Mouse (Mus musculus): Measurements from ENCODE around the gene Tox2.

Tox2 gene

DNA sequence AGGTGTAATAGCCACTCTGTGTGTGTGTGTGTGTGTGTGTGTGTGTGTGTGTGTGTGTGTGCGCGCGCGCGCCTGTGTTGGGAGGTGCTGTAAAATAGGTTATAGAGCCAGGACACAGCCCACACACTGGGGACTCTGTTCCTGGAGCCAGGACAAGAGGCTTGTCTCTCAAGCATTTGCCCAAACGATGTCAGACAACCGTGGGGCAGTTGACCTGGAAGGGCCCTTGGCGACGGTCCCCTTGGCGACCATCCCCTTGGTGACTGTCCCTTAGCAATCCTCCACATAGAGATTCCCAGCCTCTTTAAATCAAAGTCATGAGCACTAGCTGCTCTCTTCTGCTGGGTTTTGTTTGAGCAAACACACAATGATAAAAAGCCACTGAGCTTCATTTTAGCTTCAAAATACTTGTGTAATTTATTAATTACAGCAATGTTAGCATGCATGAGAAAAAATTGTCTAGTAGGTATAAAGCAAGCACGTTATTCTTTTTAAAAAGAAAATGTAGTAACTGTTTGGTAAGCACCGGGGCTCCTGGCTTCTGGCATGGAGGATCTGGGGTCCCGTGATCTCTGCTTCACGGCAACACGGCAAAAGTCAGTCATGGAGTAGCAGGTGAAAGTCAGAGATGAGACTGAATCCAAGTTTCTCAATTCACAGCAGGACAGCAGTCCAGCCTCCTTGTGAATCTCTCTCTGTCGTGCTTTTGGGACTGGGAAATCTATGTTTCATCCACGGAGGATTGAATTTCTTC lies 3.0 kb downstream of the Tox2 start:
- no peak for DNase-seq (ENCODE audit: low spot score)

DNA sequence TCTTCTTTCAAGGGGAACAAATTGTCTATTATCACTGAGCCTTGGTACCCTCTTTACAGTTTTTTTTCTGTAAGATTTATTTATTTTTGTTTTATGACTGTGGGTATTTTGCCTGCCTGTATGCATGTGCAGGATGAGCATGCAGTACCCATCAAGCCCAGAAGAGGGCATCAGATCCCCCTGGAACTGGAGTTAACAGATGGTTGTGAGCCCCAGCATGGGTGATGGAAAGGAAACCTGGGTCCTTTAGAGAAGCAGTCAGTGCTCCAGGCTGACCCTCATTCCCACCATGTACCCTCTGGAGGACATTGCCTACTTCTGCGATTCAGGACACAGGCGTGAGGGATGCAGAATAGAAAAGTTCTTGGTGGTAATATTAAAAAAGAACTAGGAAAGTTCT lies 4.4 kb downstream of the Tox2 start:
- DNase-seq (ENCODE audit: low spot score): no peak

DNA sequence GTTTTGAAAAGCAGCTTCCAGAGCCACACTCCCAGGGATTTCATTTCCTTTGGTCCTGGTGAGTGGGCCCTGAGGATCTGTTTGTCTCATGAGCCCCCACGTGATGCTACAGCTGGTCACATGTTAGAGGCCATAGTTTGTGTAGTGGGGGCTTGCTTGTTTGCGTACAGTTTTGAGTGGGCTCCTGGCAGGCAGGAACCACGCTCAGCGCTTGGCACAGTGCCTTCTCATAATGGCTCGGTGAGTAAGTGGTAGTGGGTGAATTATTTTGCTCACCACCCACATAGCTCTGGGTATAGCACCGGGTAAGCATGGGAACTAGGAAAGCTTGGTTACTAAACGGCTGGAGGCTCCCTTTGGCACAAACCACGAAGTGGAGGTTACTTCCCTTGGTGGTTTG lies 6.2 kb downstream of the Tox2 start:
- no peak for DNase-seq (ENCODE audit: low spot score)

DNA sequence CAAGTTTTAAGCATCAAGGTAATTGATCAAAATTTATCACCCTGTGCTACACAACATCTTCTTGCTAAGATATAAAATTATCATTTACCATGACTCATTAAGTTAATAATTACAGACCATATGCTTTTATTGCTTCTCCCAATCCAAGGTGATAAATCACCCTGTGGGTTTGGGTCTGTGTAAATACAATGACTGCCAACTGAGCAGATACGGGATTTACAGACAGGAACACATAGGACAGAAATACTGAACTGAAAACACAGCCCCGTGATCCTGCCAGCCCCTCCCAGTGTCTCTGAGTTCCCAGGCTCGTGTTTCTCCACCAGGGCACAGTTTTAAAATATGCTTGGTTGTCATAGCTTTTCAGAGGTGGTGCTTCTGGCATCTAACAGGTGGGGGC lies 10.2 kb downstream of the Tox2 start:
- no peak for DNase-seq (ENCODE audit: low spot score)

DNA sequence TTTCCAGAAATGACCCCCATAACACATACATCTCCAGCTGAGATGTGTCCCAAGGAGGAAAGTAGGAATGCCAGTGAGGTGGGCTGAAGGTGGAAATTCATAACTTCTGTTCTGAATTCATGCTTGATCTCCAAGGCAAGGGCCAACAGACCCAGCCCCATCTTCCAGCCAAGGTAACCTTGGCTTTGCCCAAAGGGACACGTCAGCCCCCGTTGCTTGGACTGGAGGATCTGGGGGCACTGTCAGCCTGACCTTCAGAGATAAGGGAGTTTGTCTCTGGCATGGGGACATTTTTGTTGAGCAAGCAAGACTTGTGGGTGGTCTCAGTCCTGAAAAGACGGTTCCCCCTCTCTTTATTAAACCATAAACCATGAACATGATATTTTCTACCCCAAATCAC lies 15.2 kb downstream of the Tox2 start:
- DNase-seq (ENCODE audit: low spot score): no peak

DNA sequence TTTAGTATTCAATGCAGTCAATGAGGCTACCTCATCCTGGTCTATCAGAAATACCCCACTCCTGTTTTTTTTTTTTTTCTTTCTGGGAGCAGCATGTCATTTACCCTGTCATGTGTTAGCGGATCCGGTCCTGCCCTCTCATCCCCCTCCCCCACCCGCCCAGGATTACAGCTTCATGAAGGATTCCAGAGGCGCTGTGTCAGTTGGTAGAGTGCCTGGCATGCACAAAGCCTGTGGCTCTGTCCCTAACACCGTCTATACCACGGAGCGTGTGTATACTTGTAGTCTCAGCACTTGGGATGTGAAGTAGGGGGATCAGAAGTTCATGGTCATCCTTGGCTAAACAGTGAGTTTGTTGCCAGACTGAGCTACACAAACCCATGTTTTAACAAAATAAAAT lies 15.6 kb downstream of the Tox2 start:
- DNase-seq (ENCODE audit: low spot score): no peak

DNA sequence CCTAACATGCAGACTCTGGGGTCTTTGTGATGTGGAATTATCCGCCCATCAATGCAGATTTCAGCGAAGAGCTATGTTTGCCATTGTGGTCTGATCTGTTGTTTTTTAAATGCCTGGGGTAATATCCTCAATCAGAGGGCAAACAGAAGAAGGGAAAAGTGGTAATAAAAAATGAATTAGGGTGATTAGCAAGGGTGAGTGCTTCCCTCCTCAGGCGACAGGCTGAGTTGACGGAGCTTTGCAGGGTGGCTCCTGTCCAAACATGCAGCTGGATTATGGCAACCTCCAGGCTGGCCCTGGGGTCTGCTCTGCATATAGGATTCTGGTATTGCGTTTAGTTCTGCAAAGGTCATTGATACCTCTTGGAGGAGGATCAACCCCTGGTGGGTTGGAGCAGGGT lies 16.5 kb downstream of the Tox2 start:
- no peak for DNase-seq (ENCODE audit: low spot score)

DNA sequence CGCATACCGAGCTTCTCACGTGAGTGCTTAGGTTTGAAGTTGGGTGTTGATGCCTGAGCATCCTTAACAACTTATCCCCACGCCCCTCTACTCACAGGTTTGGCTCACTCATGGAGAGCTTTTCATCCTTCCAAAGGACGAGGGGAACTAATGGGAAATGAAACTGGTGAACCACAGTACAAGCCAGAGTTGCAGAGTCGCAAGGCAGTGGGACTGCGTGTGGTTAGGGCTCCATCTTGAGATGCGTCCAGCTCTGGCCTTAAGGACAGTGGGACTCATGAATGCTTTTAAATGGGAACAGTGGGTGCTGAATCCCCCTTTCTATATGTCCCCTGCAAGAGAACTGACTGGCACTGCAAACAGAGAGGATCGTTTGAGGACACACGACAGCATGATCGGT lies 17.8 kb downstream of the Tox2 start:
- no peak for DNase-seq (ENCODE audit: low spot score)

DNA sequence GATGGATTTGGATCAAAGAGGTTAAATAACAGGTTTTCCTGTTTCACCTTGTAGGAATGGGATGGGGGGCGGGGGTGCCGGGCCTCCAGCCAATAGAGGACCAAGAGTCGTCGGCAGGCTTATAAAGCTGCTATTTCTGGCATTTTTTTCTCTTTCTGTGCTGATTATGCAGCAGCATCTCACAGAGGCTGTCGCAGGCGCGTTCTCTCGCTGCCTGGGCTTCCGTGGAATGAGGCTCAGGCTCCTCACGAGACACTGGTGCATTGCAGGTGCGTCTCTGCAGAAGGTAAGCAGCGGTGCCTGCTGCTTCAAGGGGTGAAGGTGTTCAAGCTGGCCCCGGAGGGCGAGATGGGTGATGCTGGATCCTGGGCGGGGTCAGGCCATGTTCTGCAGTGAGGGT lies 22.4 kb downstream of the Tox2 start:
- no peak for DNase-seq (ENCODE audit: low spot score)

DNA sequence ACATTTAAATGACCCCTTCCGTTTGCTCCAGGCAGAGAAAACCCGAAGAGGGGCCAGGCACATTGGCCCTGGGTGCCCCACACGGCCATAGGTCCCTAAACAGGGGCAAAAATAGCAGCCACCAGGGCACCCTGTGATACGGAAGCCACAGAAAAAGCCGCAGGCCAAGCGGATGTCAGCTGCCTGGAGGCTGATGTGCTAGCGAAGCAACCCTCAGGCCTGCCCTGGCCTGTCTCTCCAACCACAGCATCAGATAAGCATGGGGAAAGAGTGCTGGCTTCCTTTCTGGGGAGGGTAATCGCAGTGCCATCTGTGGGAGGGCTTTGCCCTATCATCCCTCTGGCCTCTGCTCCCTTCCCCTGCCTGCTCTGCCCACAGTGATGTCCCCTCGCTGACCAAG lies 26.1 kb downstream of the Tox2 start:
- DNase-seq (ENCODE audit: low spot score): no peak

DNA sequence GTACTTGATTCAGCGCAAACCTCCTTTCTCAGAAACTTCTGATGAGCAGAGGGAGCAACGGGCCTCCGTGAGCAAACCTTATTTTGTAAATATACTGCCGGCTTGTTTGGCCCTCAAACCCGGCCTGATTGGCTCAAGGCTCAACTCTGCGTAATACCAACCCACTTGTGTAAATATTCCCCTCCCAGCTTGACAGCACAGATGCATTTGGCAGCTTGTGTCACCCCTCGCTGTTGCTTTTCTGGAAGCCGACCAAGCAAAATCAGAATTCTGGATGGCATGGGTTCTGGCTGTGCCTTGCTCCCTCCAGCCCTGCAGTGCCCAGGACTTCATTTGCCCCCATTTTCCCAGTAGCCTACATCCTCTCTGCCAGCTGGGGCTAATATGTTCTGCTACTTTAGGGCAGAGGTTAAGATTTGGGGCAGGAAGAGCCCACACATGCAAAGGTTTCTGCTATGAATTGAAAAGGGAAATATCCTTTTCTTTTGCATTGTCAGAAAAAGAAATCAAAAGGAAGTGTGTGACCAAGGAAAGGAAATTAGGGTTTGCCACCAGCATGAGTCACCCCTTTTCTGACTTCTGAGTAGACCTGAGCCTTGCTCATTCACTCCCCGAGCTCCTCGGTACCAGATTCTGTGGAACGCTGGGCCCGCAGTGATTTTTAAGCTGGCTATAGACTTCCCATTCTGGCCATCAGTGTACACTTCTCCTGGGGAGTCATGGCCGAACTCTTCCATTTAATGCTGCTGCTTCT lies 29.0 kb downstream of the Tox2 start:
- peak; percentile 41 for DNase-seq (ENCODE audit: low spot score)

DNA sequence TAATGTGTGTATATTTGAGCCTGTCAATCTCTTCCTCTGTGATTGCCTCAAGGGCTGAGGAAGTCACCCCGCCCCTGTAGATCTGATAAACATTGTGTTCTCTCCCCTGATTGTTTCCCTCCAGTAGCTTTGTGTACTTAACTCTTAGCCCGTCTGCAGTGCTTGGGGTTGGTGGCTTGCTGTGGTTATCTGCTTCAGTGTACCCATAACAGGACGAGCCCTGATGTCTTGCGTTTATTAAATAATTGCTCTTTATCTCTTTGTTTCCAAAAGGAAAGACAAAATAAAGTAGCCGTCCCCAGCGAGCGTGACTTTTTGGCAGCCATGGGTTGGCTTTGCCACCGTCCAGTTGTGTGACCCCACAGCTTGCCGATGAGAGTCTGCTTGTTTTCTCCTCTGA lies 30.7 kb downstream of the Tox2 start:
- peak; percentile 79 for DNase-seq (ENCODE audit: low spot score)

DNA sequence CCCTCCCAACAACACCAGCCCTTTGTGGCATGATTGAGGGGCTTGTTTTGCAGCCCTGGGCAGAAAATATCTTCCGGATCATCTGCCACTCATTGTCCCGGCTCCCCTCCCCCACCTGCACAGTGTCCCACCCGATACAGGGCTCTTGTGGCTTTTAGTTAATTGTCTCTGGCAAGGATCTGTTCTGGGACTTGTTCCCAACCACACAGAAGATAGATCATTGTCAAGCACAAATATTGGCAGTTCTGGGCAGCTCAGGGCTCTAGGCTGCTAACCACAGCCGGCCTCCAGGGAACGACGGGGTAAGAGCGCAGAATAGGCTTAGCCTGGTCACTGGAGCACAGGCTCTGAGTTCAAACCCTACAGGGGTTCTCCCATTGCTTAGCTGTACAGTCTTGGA lies 33.1 kb downstream of the Tox2 start:
- peak; percentile 24 for DNase-seq (ENCODE audit: low spot score)

DNA sequence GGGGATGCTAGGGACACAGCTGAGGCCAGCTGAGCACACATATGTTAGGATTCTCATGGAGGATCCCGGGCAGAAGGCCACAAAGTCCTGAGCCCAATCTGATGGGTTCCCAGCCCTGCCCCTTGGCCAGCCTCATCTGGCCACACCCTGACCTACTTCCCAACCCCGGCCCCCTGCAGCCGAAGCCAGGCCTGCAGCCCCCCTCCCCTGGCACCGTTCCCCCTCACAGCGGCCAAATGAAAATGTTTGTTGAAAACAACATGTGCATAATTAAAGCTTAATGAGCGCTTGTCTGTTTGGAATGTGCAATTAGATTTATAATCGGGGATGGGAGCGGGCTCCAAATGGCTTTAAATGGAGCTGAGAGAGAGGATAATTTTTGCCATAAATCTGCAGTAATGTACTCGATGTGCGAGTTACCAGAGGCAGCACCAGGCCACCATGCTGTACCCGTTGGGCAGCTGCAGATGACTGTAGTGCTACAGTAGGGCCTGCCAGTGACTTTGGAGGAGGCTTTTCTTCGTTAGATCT lies 35.1 kb downstream of the Tox2 start:
- no peak for DNase-seq (ENCODE audit: low spot score)

DNA sequence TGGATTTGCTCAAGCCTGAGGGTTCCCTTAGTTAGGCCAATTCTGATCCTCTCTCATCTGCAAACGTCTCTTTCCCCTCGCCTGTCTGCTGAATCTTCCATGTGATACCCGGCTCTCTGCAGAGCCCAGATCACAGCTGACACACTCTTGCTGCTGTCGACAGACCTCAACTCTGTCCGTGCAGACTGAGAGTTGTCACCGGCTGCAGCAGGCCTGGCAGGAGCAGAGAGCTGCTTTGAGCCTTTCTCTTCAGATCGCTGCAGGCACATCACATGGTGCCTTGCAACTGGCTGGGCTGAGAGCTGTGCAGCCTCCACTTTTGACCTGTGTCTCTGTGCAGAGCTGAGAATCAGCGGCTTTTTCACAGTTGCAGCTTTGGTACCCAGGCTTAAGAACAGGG lies 37.0 kb downstream of the Tox2 start:
- no peak for DNase-seq (ENCODE audit: low spot score)

DNA sequence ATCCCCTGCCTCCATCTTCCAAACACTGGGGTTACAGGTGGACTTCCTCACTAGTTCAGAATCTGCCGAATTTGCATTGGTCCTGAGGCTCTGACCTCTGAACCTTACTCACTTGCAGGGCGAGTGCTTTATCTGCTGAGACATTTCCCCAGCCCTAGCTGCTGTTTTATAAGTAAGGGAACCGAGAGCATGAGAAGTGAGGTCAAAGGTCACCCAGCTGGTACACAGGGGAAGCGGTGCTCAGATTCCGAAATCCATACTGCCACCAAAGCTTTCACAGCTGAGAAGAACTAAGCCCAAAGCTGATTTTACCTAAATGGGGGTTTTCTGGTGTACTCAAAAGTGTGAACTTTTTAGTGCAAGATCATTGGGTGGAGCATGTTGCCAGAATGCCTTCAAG lies 38.9 kb downstream of the Tox2 start:
- no peak for DNase-seq (ENCODE audit: low spot score)

DNA sequence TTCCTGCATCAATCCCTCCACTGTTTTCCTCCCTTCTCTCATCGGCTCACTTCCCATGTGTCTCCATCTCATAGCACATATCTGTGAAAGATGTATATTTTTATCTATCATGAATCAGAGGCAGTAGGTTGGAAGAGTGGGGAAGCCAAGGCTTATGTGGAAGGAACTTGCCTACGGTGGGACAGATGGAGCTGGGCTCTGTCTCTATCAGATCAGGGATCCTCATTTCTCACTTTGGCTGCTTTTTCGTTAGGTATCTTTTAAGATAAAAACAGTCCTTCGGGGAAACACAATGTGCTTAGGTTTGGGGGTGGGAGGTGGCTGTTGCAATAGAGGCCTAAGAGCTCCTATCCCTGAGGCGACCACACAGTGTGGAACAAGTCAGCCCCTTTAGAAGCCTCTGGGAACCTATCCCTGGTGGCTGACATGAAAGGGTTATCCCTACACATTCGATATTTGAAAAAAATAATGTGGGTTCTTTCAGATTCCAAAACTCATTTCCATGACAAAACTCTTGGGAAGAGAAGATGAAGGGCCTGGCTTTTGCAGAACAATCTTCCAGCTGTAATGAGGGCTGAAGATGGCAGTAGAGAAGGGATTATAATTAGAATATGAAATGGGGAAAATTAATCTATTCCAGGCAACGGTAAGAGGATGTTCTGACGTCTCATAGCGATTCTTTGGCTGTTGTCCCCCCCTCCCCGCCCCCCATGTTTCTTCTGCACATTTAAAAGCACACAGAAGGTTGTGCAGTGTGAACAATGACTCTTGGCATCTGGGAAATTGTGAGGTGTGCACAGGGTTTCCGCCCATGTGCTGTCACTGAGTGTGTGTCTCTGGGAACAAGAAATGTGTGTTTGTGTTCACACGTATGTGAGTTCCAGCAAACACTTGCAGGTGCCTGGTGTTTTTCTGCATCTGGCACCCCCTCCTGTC lies 41.3 kb downstream of the Tox2 start:
- DNase-seq (ENCODE audit: low spot score): no peak

DNA sequence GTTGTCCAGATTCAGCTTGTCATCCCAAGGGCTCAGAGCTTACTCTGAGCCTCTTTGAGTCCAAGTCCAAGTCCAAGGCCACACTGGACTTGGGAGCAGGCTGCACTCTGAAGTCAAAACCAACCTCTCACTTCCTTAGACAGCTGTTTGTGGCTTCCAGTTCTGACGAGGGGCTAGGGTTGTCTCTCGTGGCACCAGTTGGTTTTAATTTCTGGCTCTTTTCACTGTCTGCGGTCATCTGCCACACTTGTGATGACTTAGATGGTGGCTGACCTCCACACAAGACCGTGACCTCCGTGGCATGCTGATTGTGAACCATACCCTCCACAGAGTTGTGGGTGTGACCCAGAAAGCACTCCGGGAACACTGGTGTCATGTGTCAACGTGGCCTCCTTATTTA lies 46.0 kb downstream of the Tox2 start:
- no peak for DNase-seq (ENCODE audit: low spot score)

DNA sequence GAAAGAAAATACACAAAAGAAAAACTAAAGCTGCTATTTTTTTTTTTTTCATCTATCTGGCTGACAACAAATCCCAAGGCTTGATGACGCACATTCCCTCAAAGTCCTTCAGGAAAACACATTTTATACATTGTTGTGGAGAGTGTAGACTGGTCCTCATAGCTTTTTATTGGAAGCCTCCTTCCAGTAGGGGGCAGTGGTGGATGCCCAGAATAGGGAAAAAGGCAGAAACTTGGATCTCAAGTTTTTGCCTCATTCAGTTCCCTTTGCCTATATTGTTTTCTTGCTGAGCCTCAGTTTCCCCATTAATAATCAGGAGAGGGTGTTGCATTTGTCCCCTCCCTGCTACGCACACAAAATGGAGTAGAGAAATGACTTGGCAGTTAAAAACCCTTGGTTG lies 49.7 kb downstream of the Tox2 start:
- no peak for DNase-seq (ENCODE audit: low spot score)

DNA sequence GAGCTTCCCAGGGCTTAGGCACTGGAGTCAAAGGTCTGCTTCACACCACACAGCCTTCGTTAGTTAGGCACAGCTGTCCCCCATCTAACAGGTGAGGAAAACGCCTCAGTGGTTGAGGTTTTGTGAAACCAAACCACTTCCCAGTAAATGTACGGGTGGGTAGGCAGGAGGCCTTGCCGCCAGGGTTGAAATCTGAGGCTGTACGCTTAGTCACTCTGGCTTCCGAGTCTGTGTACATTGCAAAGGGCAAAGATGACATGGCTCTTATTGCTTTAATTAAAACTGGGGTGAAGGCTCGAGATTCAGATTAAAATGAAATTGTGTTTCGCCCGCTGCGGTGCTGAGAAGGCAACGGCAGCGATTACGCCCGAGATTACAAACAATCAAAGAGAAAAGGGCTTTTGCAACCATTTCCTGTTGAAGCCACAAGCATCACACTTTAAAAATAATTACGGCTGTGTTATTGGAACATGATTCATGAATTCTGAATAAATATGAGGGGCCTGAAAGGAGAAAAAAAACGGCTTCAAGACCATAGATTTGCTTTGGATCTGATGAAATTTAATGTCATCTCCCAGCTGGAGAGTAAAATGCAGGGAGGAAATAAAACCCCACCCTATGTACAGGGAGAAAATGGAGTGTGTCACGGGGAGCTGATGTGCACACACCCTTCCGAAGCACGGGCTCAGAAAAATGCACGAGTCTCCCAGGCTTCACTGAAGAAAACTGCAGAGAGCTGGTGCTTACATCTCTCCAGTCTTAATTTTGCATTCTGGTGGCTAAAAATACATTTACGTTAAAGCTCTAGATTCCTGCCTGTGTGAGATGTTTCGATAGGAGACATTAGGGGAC lies 50.5 kb downstream of the Tox2 start:
- DNase-seq (ENCODE audit: low spot score): no peak

DNA sequence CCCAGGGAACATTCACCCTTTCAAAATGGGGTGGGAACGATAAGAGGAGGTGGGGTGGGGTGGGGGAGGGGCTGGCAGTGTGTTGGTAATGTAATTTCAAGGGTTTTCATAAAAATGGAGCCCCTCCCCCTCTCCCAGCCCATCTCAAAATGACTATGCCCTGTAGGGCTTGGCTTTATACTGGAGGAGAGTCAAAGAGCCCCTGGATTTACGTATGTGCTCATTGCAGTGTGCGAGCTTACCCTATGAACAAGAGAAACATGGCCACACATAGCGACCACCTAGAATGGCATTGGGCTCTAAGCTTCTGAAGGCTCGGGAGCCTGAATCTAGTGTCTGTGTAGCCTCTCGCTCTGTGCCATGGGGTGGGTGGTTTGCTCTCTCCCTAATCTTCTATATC lies 51.3 kb downstream of the Tox2 start:
- DNase-seq (ENCODE audit: low spot score): no peak

DNA sequence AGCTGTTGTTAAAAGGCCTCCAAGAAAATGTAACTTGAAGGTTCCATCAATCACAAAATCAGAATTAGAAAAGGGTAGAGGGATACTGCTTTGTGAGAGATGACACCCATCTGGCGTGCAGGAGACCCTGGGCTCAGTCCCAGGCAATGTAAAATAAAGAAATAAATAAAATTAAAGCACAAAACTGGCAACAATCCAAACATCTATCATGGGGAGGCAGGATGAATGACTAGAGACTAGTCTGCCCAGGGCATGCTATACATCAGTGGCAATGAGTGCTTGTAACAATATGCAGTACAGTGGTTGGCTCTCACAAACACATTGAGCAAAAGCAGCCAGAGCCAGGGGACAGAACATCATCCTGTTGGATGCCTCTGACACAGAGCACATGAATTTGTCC lies 53.8 kb downstream of the Tox2 start:
- DNase-seq (ENCODE audit: low spot score): no peak

Data from lung, postnatal 25 days (tissue).